Mouse (Mus musculus) embryonic stem cell, embryonic (primary cell): Measurements from ENCODE around the gene Tesmin.

Experiments
- CTCF ChIA-PET, 4 experiments: fragments of 300-600 bp in 2 of 4; fragments of 350-600 bp in 2 of 4; sonication (Branson Sonifier 250); formaldehyde crosslinking; loops; one replicate each; lab custom pipeline; 2022; ENCODE audit warnings: inconsistent platforms in 2 of 4; lab: Charles Lee
- POLR2A ChIA-PET, 4 experiments: fragments of 300-600 bp in 2 of 4; fragments of 350-600 bp in 2 of 4; sonication (Branson Sonifier 250); formaldehyde crosslinking; loops; one replicate each; lab custom pipeline; 2022; ENCODE audit warnings: antibody characterized with exemption in 4 of 4, inconsistent platforms in 1 of 4; lab: Charles Lee

Gene Tesmin

DNA sequence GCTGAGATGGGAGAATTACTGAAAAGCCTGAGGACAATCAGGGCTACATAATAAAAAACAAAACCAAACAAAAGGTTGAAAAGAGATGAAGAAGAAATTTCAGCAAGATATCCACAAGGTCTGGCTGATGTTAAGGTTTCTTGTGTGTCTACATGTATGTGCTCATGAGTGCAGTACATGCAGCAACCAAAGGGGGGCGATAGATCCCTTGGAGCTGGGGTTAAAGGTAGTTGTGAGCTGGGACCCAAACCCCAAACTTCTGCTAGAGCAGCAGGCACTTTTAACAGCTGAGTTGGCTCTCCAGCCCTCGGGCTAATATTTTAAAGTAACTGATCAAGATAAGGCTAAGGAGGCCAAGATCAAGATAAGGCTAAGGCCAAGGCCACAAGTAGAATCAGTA, 14.6 kb upstream of the Tesmin start:
- ChIA-PET CTCF (interaction anchor here (0.5 to 1.3 kb wide), 16 partner anchors 9 to 348 kb away, joined by 3 to 10 read pairs (median 4); partner anchors contain the start of gene Tesmin (in 2 of the 4)), POLR2A (interaction anchor here (0.6 to 1.4 kb wide), 7 partner anchors 9 to 344 kb away, joined by 3 to 4 read pairs (median 3); partner anchors contain the start of gene Tesmin (in 1 of the 4))

DNA sequence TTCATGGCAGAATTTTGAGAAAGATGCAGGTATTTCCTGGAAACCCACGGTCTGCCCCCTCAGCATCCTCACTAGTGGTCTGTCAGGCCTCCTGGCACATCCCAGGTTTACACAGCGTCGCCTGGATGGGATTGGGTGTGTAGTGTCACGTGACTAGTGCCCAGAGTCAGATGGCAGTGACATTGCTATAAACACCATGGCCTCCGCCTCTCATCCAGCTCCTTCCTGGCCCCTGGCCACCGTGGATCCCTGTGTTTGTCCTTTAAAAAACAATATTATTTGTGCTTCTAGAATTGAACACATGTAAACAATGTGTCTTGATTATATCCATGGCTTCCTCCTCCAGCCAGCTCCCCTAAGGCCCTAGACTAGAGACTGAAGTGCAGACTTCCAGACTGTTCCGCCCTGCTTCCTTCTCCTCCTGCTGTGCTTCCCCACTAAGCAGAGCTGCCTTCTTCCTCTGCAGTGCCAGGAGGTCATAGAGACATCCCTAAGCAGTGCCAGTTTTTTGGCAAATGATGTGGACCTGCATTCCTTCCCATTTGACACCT, 12.6 kb upstream of the Tesmin start:
- ChIA-PET POLR2A (interaction anchor here in 2 of 4 experiments (0.7 to 2.2 kb wide), 6 partner anchors 13 to 55 kb away, joined by 3 to 6 read pairs (median 3); partner anchors contain the start of gene Tesmin (in 2 of the 2)), CTCF (interaction anchor here in 2 of 4 experiments (0.9 to 1.5 kb wide), 2 partner anchors 18 to 55 kb away, joined by 4 to 5 read pairs; no protein-coding TSS in a partner anchor)

DNA sequence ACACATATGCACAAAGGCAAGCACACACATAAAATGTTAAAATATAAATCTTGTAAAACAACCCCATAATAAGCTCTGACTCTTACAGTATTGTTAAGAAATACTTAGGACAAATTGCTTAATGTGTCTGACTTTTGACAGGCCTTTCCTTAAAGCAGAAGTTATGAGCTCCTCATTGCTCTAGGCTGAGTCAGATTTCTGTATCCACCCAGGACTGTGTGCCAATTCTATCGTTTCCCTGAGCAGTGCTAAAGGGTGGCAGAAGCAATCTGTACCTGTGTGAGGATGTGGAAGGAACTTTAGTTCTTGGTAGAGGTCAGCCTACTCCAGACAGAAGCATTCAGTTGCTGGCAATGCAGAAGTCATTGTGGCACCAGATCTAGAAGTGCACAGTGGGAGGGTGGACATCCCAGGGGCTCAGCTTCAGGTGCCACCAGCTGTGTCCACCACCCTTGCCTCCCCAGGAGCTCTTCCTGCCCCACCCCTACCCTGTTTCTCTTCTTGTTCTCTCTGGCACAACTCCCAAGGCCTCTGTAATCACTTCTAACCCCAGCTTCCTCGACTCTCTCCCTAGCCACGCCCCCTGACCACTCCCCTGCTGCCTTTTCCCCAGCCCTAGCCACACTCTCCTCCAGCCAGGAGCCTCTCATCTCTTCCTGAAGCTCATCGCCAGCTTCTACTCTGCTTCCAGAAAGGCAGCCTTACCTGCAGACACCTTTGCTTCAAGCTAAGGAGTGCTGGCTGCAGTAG, 11.5 kb upstream of the Tesmin start:
- ChIA-PET CTCF (interaction anchor here in 3 of 4 experiments (0.6 to 2.4 kb wide), 6 partner anchors 12 to 347 kb away, joined by 3 to 11 read pairs (median 4); partner anchors contain the start of gene Tesmin (in 1 of the 3)), POLR2A (interaction anchor here in 2 of 4 experiments (0.6 to 2.2 kb wide), 10 partner anchors 8 to 156 kb away, joined by 3 to 6 read pairs (median 3); partner anchors contain the start of gene Tesmin (in 2 of the 2))

DNA sequence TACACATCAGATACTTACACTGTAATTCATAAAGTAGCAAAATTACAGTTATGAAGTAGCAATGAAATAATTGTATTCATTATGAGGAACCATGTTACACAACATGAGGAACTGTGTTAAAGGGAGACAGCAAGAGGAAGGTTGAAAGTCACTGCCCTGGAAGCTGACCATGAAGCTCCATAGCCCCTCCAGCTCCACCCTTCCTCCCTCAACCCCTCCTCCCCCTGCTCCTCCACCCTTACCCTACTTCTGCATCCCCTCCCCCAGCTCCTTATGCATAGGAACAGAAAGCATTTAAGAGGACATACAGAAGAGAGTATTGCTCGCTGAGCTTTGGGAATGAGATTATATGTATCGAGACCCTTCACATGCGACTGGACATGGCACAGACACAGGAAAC, 10.0 kb upstream of the Tesmin start:
- ChIA-PET POLR2A (interaction anchor here in 1 of 4 experiments (0.7 kb wide), 1 partner anchor 557 kb away, joined by 3 read pairs; no protein-coding TSS in a partner anchor), CTCF (interaction anchor here in 3 of 4 experiments (0.6 to 2.4 kb wide), 5 partner anchors 23 to 668 kb away, joined by 3 to 11 read pairs (median 3); no protein-coding TSS in a partner anchor)

DNA sequence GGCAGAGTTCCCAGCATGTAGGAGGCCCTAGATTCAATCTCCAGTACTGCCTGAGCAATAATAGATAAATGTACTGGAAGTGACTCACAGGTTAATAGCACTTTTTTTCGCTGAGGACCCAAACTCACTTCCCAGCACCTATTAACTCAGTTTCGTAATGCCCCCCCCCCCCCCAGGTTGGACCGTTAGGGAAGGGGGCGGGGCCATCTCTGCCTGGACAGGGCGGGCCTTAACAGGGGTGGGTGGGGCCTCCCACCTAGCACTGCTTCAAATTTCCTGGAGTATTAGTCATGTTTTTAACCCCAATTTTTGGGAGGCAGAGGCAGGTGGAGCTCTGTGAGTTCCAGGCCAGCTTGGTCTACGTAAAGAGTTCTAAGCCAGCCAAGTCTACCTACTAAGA, 596 bp upstream of the Tesmin start:
- ChIA-PET CTCF (interaction anchor here (0.6 to 2.5 kb wide), 10 partner anchors 9 to 81 kb away, joined by 3 to 40 read pairs (median 4); no protein-coding TSS in a partner anchor), POLR2A (interaction anchor here in 3 of 4 experiments (0.6 to 3.6 kb wide), 23 partner anchors 10 to 192 kb away, joined by 3 to 20 read pairs (median 5); partner anchors contain the start of genes Cpt1a (in 2 of the 3), Gal (in 1 of the 3) and Ppp6r3 (in 1 of the 3))

DNA sequence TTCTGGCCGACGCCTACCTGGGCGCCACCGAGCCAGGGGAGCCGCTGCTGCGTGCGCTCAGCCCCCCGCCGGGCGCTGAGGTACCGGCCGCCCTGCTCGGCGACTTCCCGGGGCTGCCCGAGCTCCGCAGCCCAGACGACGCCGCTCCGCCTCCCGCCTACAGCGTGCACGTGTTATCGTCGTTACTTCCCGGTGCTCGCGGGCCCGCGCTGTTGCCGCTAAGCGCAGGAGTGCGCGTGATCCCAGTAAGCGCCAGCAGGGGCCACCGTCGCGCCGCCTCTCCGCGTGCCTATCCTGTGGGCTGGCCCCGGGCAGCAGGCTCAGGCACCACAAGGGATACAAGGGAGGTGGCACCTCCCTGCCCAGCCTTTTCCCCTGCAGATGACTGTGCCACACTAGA, 432 bp downstream of the Tesmin start:
- ChIA-PET POLR2A (interaction anchor here (0.5 to 3.6 kb wide), 38 partner anchors 9 to 385 kb away, joined by 3 to 20 read pairs (median 4); partner anchors contain the start of genes Cpt1a (in 2 of the 4), Gal (in 1 of the 4) and Ppp6r3 (in 1 of the 4)), CTCF (interaction anchor here (0.6 to 3.3 kb wide), 23 partner anchors 8 to 330 kb away, joined by 3 to 40 read pairs (median 4); no protein-coding TSS in a partner anchor)

DNA sequence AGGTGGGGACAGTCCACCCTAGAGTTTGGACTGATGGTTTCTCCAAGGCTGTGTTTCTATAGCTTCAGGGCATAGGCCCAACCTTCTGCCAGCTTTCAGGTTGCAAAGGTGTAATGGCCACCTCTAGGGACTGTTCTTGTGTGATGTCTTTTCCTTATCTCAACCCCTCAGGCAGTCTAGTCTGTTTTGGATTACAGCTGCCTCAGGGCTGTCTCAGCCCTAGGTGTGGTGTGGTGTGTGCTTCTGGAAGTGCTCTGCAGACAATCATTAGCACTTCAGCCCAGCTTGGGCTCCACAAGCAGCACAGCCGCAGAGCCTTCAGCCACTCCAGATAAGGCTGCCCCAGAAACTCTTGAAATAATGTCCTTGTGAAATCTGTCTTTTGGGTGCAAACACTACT, 3.7 kb downstream of the Tesmin start:
- CTCF ChIA-PET = interaction anchor here (0.7 to 0.9 kb wide), 5 partner anchors 19 to 339 kb away, joined by 3 to 4 read pairs (median 3); no protein-coding TSS in a partner anchor
- POLR2A ChIA-PET = interaction anchor here in 3 of 4 experiments (0.5 to 2.6 kb wide), 6 partner anchors 11 to 117 kb away, joined by 3 to 7 read pairs (median 4); no protein-coding TSS in a partner anchor

DNA sequence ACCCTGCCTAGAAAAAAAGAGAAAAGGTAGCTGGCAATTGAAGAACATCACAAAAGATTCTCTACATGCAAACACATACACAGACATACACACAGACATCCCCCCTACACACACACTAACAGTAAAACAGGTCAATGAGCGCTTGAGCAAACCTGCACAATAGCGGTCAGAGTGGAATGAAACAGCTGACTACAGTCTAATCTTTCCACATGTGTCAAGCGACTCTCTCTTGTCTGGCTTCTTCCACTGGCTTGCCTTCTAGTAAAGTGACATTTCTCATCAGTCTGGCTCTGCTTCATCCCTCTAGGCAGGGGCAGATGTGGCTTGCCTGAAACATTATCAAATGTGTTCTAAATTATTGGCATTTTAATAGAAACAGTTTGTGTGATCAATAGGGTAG, 5.6 kb downstream of the Tesmin start:
- POLR2A ChIA-PET = interaction anchor here in 1 of 4 experiments (0.6 to 2.6 kb wide), 4 partner anchors 10 to 139 kb away, joined by 3 to 7 read pairs (median 4); no protein-coding TSS in a partner anchor
- CTCF ChIA-PET = interaction anchor here in 3 of 4 experiments (0.6 to 1.8 kb wide), 7 partner anchors 20 to 1838 kb away, joined by 3 to 8 read pairs (median 4); no protein-coding TSS in a partner anchor

DNA sequence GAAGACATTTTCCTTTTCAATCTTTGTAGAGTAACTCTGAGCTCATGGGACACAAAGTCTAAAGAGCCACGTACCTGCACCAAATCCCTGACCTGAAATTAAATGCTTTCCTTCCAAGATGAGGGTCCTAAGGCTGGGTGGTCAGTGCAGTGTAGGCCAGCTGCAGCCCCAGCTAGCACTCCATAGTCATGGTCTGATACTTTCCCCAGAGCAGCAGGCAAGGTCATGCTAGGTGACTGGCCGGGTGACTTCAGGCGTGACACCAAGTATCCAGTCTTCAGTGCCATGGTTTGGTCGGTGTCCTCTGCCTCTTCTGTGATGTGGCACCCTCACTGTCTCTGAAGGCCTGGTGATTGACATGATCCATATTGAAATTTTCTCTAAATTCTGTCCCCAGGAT, 11.4 kb downstream of the Tesmin start:
- ChIA-PET CTCF (no interaction called here), POLR2A (interaction anchor here in 1 of 4 experiments (1.0 to 1.1 kb wide), 2 partner anchors 9 to 44 kb away, joined by 3 to 4 read pairs; no protein-coding TSS in a partner anchor)

DNA sequence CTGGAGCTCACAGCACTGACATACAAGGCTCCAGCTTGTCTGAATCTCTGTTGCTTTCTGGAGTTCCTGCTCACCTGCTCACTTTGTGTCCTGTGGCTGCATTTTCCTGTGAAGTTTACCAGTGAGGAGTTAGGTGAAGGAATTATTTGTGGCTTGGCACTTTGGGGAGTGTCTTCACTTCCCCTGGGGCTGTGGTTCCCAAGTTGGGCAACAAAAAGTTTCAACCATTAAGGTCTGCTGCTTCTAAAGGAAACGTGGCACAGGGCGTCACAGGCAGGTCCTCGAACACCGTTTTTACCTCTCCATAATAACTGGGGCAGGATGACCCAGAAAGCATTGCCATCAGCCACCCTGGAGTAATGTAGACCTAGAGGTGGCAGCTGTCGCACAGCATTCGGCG, 12.8 kb downstream of the Tesmin start:
- POLR2A ChIA-PET = interaction anchor here in 1 of 4 experiments (2.3 kb wide), 1 partner anchor 12 kb away, joined by 7 read pairs; no protein-coding TSS in a partner anchor
- CTCF ChIA-PET = no interaction called here

DNA sequence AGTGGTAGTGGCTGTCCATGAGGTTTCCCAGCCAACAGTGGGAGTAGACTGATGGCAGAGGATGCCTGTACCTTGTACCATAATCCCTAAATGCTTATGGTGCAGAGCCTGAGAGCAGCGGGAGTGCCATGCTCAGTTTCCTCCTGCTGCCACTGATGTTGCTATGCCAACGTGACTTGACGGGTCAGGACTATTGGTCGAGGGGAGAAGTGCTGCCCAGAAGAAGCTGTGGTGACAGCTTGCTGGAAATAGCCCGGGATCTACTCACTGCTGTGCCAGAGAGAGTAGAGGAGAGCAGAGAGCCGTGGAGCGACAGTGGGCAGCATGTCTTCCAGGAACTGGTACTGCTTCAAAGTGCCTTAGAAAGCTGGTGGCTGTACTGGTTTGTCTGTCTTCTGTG, 13.3 kb downstream of the Tesmin start:
- POLR2A ChIA-PET = interaction anchor here in 1 of 4 experiments (2.3 kb wide), 1 partner anchor 12 kb away, joined by 7 read pairs; no protein-coding TSS in a partner anchor
- CTCF ChIA-PET = interaction anchor here in 1 of 4 experiments (1.7 kb wide), 1 partner anchor 49 kb away, joined by 8 read pairs; no protein-coding TSS in a partner anchor

DNA sequence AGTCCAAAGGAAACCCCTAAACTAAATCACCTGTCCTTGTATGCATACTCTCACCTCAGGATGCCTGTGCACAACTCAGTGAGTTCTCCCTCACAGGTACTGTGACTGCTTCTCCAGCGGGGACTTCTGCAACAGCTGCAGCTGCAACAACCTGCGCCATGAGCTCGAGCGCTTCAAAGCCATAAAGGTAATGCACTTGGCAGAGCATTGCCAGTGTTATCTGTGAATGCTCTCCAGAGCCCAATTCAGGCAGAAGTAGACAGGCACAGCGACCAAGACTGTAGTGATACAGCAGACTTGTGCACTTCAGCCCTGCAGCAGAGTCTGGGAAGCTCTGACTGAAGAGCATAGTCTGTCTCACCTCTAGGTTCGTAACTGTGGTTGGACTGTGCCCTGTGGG, 13.7 kb downstream of the Tesmin start:
- ChIA-PET CTCF (interaction anchor here in 1 of 4 experiments (1.7 kb wide), 1 partner anchor 49 kb away, joined by 8 read pairs; no protein-coding TSS in a partner anchor), POLR2A (interaction anchor here in 1 of 4 experiments (2.3 kb wide), 1 partner anchor 12 kb away, joined by 7 read pairs; no protein-coding TSS in a partner anchor)

DNA sequence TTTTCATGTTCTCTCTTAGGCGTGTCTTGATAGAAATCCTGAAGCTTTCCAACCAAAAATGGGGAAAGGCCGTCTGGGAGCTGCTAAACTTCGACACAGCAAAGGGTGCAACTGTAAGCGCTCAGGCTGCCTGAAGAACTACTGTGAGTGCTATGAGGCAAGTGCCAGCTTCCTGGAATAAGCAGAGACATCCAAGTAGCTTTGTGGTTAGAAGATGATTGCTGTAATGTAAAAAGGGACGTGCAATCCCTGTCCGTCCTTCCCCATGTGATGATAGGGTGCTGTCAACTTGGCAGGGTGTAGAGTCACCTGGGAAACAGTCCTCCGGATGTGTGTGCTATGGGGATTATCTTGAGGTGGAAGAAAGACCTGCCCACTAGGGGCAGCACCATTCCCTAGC, 15.4 kb downstream of the Tesmin start:
- ChIA-PET CTCF (interaction anchor here in 2 of 4 experiments (0.6 to 1.1 kb wide), 4 partner anchors 15 to 47 kb away, joined by 3 read pairs; no protein-coding TSS in a partner anchor), POLR2A (interaction anchor here in 3 of 4 experiments (0.5 to 1.8 kb wide), 5 partner anchors 10 to 141 kb away, joined by 3 to 7 read pairs (median 4); no protein-coding TSS in a partner anchor)

DNA sequence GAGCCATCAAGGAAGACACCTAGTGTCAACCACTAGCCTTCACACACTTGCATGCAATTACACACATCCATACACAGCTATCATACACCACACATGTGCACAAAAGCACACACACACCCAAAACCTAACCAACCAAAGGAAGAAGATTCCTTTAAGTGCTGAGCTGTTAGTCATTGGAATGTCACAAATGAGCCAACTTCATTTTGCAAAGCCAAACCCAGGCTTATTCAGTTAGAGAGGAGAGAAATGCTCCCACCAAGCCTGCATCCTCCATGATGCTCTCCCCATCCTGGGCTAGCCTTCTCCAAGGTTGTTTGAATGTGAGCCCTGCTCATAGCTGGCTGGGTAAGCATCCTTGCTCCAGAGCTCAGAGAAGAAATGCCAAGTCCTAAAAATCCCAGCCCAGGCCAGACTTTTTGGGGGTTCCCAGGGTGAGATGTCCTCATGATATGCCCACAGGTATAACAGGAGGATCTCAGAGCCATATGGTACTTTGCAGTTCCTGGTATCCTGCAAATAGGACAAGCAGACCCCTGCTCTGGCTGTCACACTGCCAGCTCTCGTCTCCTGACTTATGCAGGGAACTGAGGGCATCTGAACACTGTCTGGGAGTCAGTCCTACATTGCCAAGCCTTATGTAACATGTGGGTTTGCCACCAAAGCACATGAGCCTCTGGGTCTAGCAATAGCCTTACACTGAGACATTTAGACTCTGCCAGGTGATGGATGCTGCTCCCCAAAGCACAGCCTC, 17.0 kb downstream of the Tesmin start:
- POLR2A ChIA-PET = interaction anchor here in 1 of 4 experiments (0.6 to 1.2 kb wide), 4 partner anchors 12 to 99 kb away, joined by 3 to 9 read pairs (median 3); no protein-coding TSS in a partner anchor
- CTCF ChIA-PET = interaction anchor here in 3 of 4 experiments (0.6 to 1.1 kb wide), 3 partner anchors 14 to 105 kb away, joined by 3 to 4 read pairs (median 3); no protein-coding TSS in a partner anchor

DNA sequence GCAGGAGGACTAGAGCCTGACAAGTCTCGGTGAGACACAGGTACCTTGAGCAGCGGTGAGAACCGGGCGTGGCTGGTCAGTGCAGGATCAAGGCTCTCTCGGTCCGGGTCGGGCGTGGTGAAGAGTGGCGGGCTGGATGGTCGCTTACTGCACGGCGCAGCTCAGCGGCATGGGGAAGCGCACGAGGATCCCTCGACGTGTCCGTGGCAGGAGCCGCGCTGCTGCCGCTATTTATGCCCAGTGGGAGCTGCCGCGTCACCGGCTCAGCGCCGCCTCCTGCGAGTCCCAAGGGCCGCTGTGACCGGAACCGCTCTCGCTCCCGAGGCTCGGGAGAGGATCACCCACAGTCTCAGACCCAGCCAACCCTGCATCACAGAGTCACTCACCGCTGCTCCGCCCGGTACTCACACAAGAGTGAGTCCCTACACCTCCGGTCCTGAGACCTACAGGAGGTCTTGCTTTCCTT, 25.6 kb downstream of the Tesmin start, which contains the start of gene Gal:
Gene Gal (minus strand): TSS at position 277 of the 466 bp plus-strand sequence.
- POLR2A ChIA-PET = interaction anchor here in 2 of 4 experiments (1.1 to 1.6 kb wide), 5 partner anchors 10 to 92 kb away, joined by 3 to 7 read pairs (median 4); partner anchors contain the start of genes Cpt1a (in 1 of the 2) and Tesmin (in 1 of the 2)
- CTCF ChIA-PET = interaction anchor here (0.6 to 4.2 kb wide), 7 partner anchors 20 to 188 kb away, joined by 3 to 21 read pairs (median 3); no protein-coding TSS in a partner anchor

DNA sequence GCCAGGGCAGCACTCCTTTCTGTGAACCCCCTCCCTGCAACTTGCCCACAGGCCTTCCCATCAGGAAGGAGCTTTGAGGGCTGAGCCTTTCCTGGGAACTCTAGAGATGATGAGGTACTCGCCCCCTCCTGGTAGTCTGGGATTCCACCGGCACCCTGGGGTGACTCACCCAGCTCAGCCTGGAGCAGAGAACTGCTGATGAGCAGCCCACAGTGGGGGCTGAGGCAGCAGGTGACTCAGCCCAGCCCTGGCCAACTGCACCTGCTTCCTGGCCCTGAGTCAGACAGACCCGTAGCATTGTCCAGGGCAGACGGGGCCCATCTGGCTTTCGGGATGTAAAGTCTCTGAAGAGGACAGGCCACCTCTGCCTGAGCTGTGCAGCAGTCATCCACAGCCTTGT, 30.6 kb downstream of the Tesmin start:
- ChIA-PET CTCF (interaction anchor here (0.5 to 1.7 kb wide), 18 partner anchors 8 to 366 kb away, joined by 3 to 6 read pairs (median 3); no protein-coding TSS in a partner anchor), POLR2A (interaction anchor here in 1 of 4 experiments (1.1 to 3.3 kb wide), 2 partner anchors 9 to 16 kb away, joined by 3 to 16 read pairs; no protein-coding TSS in a partner anchor)
